Mouse (Mus musculus) ES-Bruce4 (cell line): Measurements from ENCODE around the gene Napsa.

Experiments
- CTCF ChIP-seq: IDR thresholded peaks from one replicate; pipeline ENCODE4 v1.8.1; 2011; ENCODE audit warnings: low read depth, low read length
- EP300 ChIP-seq: IDR thresholded peaks from 2 replicates; pipeline ENCODE4 v1.6.1; 2011; ENCODE audit warnings: low read depth, low read length; ENCODE audit not compliant: insufficient read depth
- POLR2A ChIP-seq: IDR thresholded peaks from one replicate; pipeline ENCODE4 v1.8.1; 2011; ENCODE audit warnings: low read length; ENCODE audit not compliant: insufficient read depth

DNA sequence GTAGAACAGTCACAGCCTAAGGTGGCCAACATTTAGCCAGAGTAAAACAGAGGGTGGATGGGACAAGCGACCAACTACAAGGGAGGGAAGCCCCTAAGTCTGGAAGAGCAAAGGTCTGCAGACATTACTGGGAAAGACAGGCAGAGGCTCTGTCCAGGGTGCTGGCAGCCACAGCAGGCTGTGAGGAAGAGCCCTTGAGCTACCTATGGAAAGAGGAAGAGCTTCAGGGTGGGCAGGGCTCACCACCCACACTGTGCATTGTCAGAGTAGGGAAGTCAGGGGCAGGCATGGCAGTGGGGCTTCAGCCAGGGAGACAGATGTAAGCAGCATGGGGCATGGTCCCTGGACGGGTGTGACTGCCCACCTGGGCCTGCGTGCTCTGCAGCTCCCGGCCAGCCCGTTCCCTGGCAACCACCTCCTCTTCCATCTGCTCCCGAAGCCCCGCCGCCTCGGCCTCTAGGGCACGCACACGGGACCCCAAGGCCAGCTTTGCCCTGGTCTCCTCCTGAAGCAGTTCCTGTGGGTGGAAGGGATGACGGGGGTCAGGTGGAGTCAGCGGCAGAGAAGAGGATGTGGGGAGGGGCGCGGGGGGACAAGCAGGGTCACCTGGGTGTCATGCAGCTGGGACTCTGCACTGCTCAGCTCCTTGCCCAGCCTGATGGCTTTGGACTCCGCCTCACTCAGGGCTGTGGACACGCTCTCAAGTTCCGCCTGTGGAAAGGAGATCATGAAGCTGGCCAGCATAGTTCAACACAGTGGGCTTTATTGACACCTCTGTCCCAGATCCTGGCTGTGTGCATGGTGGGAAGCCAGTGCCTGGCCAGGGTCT is 51.7 kb downstream of the Napsa start:
- no peak for TF ChIP-seq CTCF
- no peak for TF ChIP-seq POLR2A
- no peak for TF ChIP-seq EP300
